Mouse (Mus musculus): ENCODE results near the gene Gde1. TPM values are rescaled to one million over a fixed set of nuclear protein-coding genes. Genes with fewer than 3 reads are reported as not detected.

Gene Gde1
- polyA plus RNA-seq, 1 experiment from 2014 or later, result 110 TPM

DNA sequence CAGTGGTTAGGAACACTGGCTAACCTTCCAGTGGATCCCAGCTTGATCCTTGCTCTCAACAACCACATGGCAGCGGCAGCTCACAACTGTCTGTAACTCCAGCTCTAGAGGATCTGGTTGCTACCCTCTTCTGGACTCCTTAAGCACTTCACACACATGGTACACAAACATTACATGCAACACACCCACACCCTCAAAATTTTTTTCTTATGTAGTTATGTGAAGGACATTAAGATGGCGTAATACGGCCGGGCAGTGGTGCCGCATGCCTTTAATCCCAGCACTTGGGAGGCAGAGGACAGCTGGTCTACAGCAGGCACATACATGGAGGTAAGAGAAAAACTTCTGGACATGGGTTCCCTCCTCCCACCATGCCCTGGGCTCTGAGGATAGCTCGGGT is 9.4 kb downstream of the Gde1 start:
- H3K4me2 ChIP-seq (ENCODE audit: low read depth, low read length), result no peak overlapping the region
- H3K4me3 ChIP-seq (replicated peaks; ENCODE audit: low read length), result no peak overlapping the region
- H3K27me3 ChIP-seq (ENCODE audit: control insufficient read depth, insufficient read depth, low read length), result no peaks in the 10 kb centered on the region
- H3K9me3 ChIP-seq (replicated peaks; ENCODE audit: control insufficient read depth, low read length), result no peaks in the 10 kb centered on the region
- H3K9ac ChIP-seq (ENCODE audit: low read length), result no peak overlapping the region
- no peak overlapping the region for H3K27ac ChIP-seq (ENCODE audit: low read length)
- WGBS, result 93% methylated on average over 6 of the region's 6 CpGs
- no peak for ATAC-seq (ENCODE audit: insufficient read depth, low FRiP score)
- peaks cover 20% of the 10 kb centered on the region for H3K36me3 ChIP-seq (ENCODE audit: control insufficient read depth, insufficient read depth, low read length)
- H3K4me1 ChIP-seq (ENCODE audit: control insufficient read depth, insufficient read depth, low read length), result no peaks in the 10 kb centered on the region; the same call in 1 of the 2 replicates

DNA sequence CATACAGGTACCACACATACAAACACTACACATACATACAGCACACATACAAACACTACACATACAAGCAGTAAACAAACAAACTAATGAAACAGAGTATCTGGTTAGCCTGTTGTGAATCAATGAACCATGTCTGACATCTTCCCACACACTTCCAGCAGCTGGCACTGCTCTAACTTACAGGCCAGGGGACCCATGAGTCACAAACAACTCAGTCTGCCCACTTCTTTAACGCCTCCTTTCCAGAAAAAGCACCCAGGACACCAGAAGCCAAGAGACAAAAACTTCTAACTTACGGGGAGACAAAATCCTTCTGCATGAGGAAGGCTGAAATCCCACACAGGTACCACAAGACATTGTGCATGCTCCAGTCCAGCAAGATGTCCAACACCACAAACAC is 14.3 kb downstream of the Gde1 start:
- H3K4me1 ChIP-seq (ENCODE audit: control insufficient read depth, insufficient read depth, low read length), result no peaks in the 10 kb centered on the region
- H3K4me3 ChIP-seq (replicated peaks; ENCODE audit: low read length), result no peak overlapping the region
- WGBS, result 94% methylated on average over 2 of the region's 2 CpGs
- H3K9ac ChIP-seq (ENCODE audit: low read length), result no peak overlapping the region
- H3K4me2 ChIP-seq (ENCODE audit: low read depth, low read length), result no peak overlapping the region
- ATAC-seq (ENCODE audit: insufficient read depth, low FRiP score), result no peak
- H3K9me3 ChIP-seq (replicated peaks; ENCODE audit: control insufficient read depth, low read length), result no peaks in the 10 kb centered on the region
- H3K27ac ChIP-seq (ENCODE audit: low read length), result no peak overlapping the region
- no peaks in the 10 kb centered on the region for H3K27me3 ChIP-seq (ENCODE audit: control insufficient read depth, insufficient read depth, low read length)
- H3K36me3 ChIP-seq (ENCODE audit: control insufficient read depth, insufficient read depth, low read length), result peaks cover 25% of the 10 kb centered on the region; the same call in 1 of the 2 replicates

DNA sequence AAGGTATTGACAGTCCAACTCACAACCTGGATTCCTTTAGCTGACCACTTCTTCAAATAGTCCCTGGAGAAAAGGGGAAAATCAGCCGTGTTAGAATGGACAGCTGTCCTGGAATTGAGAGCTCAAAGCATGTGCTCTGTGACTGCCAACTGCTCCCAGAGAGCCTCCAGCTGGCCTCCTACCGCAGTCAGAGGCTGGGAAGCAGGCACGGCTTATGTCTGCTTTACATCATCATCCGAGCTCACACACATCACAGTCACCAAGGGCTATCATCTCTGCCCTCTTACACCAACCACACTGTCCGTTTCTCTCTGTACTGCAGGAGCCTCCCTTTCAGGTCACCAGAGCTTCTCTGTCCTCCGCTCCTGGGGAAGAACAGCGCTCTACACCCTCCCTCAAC is 16.5 kb downstream of the Gde1 start:
- Histone ChIP-seq H3K9me3 (replicated peaks; ENCODE audit: control insufficient read depth, low read length) (no peaks in the 10 kb centered on the region), H3K9ac (ENCODE audit: low read length) (no peak overlapping the region)

GRCm38 (mm10) chr7:118688199-118688598 is 17.4 kb downstream of the Gde1 start:
- 27% methylated on average over 5 of the region's 5 CpGs for WGBS
- H3K9me3 ChIP-seq (replicated peaks; ENCODE audit: control insufficient read depth, low read length), result no peaks in the 10 kb centered on the region
- peaks cover 11% of the 10 kb centered on the region; the same call in 1 of the 2 replicates for H3K36me3 ChIP-seq (ENCODE audit: control insufficient read depth, insufficient read depth, low read length)
- no peak overlapping the region for H3K4me3 ChIP-seq (replicated peaks; ENCODE audit: low read length)
- no peaks in the 10 kb centered on the region for H3K27me3 ChIP-seq (ENCODE audit: control insufficient read depth, insufficient read depth, low read length)
- no peak overlapping the region for H3K27ac ChIP-seq (ENCODE audit: low read length)
- no peak overlapping the region for H3K4me2 ChIP-seq (ENCODE audit: low read depth, low read length)
- ATAC-seq (ENCODE audit: insufficient read depth, low FRiP score), result no peak
- H3K4me1 ChIP-seq (ENCODE audit: control insufficient read depth, insufficient read depth, low read length), result no peaks in the 10 kb centered on the region
- H3K9ac ChIP-seq (ENCODE audit: low read length), result no peak overlapping the region

More for the DNA sequence above, 16.5 kb downstream of the Gde1 start:
- Histone ChIP-seq H3K36me3 (ENCODE audit: control insufficient read depth, insufficient read depth, low read length) (peaks cover 16% of the 10 kb centered on the region; the same call in 1 of the 2 replicates), H3K4me1 (ENCODE audit: control insufficient read depth, insufficient read depth, low read length) (no peaks in the 10 kb centered on the region), H3K27me3 (ENCODE audit: control insufficient read depth, insufficient read depth, low read length) (no peaks in the 10 kb centered on the region), H3K27ac (ENCODE audit: low read length) (no peak overlapping the region), H3K4me2 (ENCODE audit: low read depth, low read length) (no peak overlapping the region), H3K4me3 (replicated peaks; ENCODE audit: low read length) (no peak overlapping the region)
- 81% methylated on average over 7 of the region's 7 CpGs for WGBS
- ATAC-seq (ENCODE audit: insufficient read depth, low FRiP score), result no peak

GRCm38 (mm10) chr7:118676826-118677225 is 28.8 kb downstream of the Gde1 start:
- no peaks in the 10 kb centered on the region for H3K4me1 ChIP-seq (ENCODE audit: control insufficient read depth, insufficient read depth, low read length)
- no peaks in the 10 kb centered on the region for H3K27me3 ChIP-seq (ENCODE audit: control insufficient read depth, insufficient read depth, low read length)
- H3K4me3 ChIP-seq (replicated peaks; ENCODE audit: low read length), result no peak overlapping the region
- no peak overlapping the region for H3K4me2 ChIP-seq (ENCODE audit: low read depth, low read length)
- ATAC-seq (ENCODE audit: insufficient read depth, low FRiP score), result no peak
- WGBS, result 84% methylated on average over 4 of the region's 4 CpGs
- no peaks in the 10 kb centered on the region for H3K9me3 ChIP-seq (replicated peaks; ENCODE audit: control insufficient read depth, low read length)
- no peak overlapping the region for H3K9ac ChIP-seq (ENCODE audit: low read length)
- no peak overlapping the region for H3K27ac ChIP-seq (ENCODE audit: low read length)
- no peaks in the 10 kb centered on the region for H3K36me3 ChIP-seq (ENCODE audit: control insufficient read depth, insufficient read depth, low read length)

DNA sequence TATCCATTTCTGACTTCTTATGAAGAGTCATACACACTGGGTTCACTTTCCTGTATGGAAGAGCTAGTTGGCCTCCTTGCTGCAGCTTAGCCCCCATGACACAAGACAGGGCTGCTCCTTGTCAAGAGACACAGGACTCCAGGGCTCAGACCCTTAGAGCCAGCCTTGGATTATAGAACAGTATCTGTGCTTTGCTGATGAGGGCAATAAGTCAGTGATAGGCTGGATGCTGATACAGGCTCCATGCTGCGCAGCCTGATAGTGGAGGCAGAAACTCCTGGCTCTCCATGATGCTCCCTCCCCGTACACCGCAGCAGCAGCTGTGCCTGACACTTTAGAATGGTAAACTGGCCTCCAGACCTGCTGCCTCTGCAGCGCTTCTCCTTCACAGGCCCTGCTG is 35.4 kb downstream of the Gde1 start:
- Histone ChIP-seq H3K4me2 (ENCODE audit: low read depth, low read length) (no peak overlapping the region), H3K27ac (ENCODE audit: low read length) (no peak overlapping the region), H3K4me3 (replicated peaks; ENCODE audit: low read length) (no peak overlapping the region), H3K36me3 (ENCODE audit: control insufficient read depth, insufficient read depth, low read length) (no peaks in the 10 kb centered on the region), H3K9me3 (replicated peaks; ENCODE audit: control insufficient read depth, low read length) (no peaks in the 10 kb centered on the region), H3K4me1 (ENCODE audit: control insufficient read depth, insufficient read depth, low read length) (no peaks in the 10 kb centered on the region), H3K9ac (ENCODE audit: low read length) (no peak overlapping the region), H3K27me3 (ENCODE audit: control insufficient read depth, insufficient read depth, low read length) (no peaks in the 10 kb centered on the region)
- ATAC-seq (ENCODE audit: insufficient read depth, low FRiP score), result no peak
- WGBS, result 68% methylated on average over 4 of the region's 4 CpGs

- H3K36me3 ChIP-seq (ENCODE audit: control insufficient read depth, insufficient read depth, low read length), result no peaks in the 10 kb centered on the region
- H3K9me3 ChIP-seq (replicated peaks; ENCODE audit: control insufficient read depth, low read length), result no peaks in the 10 kb centered on the region; the same call in 1 of the 2 replicates
- no peak overlapping the region for H3K27ac ChIP-seq (ENCODE audit: low read length)
- ATAC-seq (ENCODE audit: insufficient read depth, low FRiP score), result no peak
- no peak overlapping the region for H3K9ac ChIP-seq (ENCODE audit: low read length)
- no peaks in the 10 kb centered on the region for H3K27me3 ChIP-seq (ENCODE audit: control insufficient read depth, insufficient read depth, low read length)
- WGBS, result 85% methylated on average over 2 of the region's 2 CpGs
- H3K4me2 ChIP-seq (ENCODE audit: low read depth, low read length), result no peak overlapping the region
- no peak overlapping the region for H3K4me3 ChIP-seq (replicated peaks; ENCODE audit: low read length)
- no peaks in the 10 kb centered on the region for H3K4me1 ChIP-seq (ENCODE audit: control insufficient read depth, insufficient read depth, low read length)
These were observed 37.8 kb downstream of the Gde1 start for GRCm38 (mm10) chr7:118667773-118668172.

DNA sequence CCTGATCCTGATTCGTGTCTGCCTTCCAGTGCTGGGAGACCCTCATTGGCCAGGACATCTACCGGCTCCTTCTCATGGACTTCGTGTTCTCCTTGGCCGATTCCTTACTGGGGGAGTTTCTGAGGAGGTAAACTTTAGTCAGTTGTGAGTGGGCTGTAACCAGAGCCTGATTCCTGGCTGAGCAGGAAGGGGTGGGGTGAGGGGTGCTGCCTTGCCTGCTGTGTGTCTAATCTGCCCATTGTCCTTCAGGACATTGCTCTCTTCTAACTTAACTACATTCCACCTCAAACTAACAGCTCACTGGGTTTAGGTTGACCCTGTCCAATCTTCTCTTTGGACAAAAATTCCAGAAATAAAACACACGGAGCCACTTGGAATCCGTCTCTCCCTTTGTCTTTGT is 48.8 kb downstream of the Gde1 start:
- Histone ChIP-seq H3K4me2 (ENCODE audit: low read depth, low read length) (no peak overlapping the region), H3K9me3 (replicated peaks; ENCODE audit: control insufficient read depth, low read length) (no peaks in the 10 kb centered on the region), H3K27ac (ENCODE audit: low read length) (no peak overlapping the region), H3K4me1 (ENCODE audit: control insufficient read depth, insufficient read depth, low read length) (no peaks in the 10 kb centered on the region), H3K27me3 (ENCODE audit: control insufficient read depth, insufficient read depth, low read length) (no peaks in the 10 kb centered on the region), H3K36me3 (ENCODE audit: control insufficient read depth, insufficient read depth, low read length) (no peaks in the 10 kb centered on the region), H3K9ac (ENCODE audit: low read length) (no peak overlapping the region), H3K4me3 (replicated peaks; ENCODE audit: low read length) (no peak overlapping the region)
- 44% methylated on average over 6 of the region's 6 CpGs for WGBS
- no peak for ATAC-seq (ENCODE audit: insufficient read depth, low FRiP score)

DNA sequence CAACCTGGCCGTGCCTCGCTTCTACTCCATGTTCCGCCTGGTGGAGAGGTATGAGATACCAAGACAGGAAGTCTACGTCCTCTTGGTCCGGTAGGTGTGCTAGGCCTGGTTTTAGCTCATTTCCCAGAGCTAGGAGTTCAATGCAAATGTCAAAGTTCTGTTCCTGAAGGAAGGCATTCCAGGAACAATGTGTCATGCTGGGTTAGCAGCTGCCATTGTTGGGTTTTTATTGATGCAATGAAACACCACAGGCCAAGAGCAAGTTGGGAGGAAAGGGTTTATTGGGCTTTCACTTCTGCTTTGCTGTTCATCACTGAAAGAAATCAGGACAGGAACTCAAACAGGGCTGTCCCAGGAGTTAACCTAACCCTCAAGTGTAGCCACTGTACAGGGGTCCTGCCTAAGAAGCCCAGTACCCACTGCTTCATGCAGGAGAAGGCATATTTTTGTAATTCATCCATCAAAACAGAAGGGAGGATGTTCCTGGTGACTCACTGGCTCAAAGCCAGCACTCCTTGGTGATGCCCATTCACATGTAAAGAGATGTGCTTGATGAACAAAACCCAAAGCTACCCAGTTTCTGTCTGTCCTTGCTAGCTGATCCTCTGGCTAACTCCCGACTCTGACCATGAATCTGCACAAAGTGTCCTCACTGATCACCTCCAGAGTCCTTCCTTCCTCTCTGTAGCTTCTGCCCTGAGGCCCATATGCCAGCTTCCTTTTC is 52.8 kb downstream of the Gde1 start:
- WGBS, result 83% methylated on average over 6 of the region's 6 CpGs

More for the DNA sequence above, 52.8 kb downstream of the Gde1 start:
- Histone ChIP-seq H3K4me1 (ENCODE audit: control insufficient read depth, insufficient read depth, low read length) (no peaks in the 10 kb centered on the region), H3K27ac (ENCODE audit: low read length) (no peak overlapping the region), H3K9me3 (replicated peaks; ENCODE audit: control insufficient read depth, low read length) (no peaks in the 10 kb centered on the region), H3K9ac (ENCODE audit: low read length) (no peak overlapping the region), H3K27me3 (ENCODE audit: control insufficient read depth, insufficient read depth, low read length) (no peaks in the 10 kb centered on the region), H3K36me3 (ENCODE audit: control insufficient read depth, insufficient read depth, low read length) (no peaks in the 10 kb centered on the region), H3K4me2 (ENCODE audit: low read depth, low read length) (no peak overlapping the region), H3K4me3 (replicated peaks; ENCODE audit: low read length) (no peak overlapping the region)
- no peak for ATAC-seq (ENCODE audit: insufficient read depth, low FRiP score)
